Mouse (Mus musculus) erythroblast, embryonic 14.5 days (primary cell): ENCODE measurements around the gene Eif5a2. TPM values are rescaled to one million over a fixed set of nuclear protein-coding genes. Genes with fewer than 3 reads are reported as not detected.

Source experiments
- H3K27me3 ChIP-seq: 2 replicates; pipeline ENCODE4 v1.6.1; 2012; ENCODE audit warnings: inconsistent platforms; ENCODE audit not compliant: control insufficient read depth
- H3K36me3 ChIP-seq: 2 replicates; pipeline ENCODE4 v1.6.1; 2012; ENCODE audit warnings: mild to moderate bottlenecking, inconsistent platforms; ENCODE audit not compliant: control insufficient read depth
- H3K4me1 ChIP-seq: 2 replicates; pipeline ENCODE4 v1.6.1; 2012; ENCODE audit warnings: inconsistent platforms; ENCODE audit not compliant: control insufficient read depth
- H3K4me3 ChIP-seq: replicated peaks from 2 replicates; pipeline ENCODE3; 2012; ENCODE audit warnings: moderate library complexity, mild to moderate bottlenecking, inconsistent platforms
- H3K9me3 ChIP-seq: 2 replicates; pipeline ENCODE4 v1.6.1; 2012; ENCODE audit warnings: low read length, inconsistent platforms, mixed read lengths; ENCODE audit not compliant: control insufficient read depth
- GATA1 ChIP-seq: IDR thresholded peaks from 2 replicates; pipeline ENCODE4 v1.6.1; 2012; ENCODE audit warnings: low read length, inconsistent platforms, mixed read lengths
- TAL1 ChIP-seq: IDR thresholded peaks from 3 replicates; pipeline ENCODE4 v1.6.1; 2012; ENCODE audit warnings: low read length, inconsistent platforms, mixed read lengths
- polyA plus RNA-seq: library from polyadenylated mRNA; stranded (reverse); fragments of >175 nt; gene quantifications from 2 replicates; pipeline ENCODE4 v1.2.3, GENCODE M21; 2012

Gene Eif5a2
- polyA plus RNA-seq, 1 experiment: 0.05 TPM

GRCm38 (mm10) chr3:28836796-28837371 is 55.8 kb downstream of the Eif5a2 start:
- Histone ChIP-seq H3K9me3 (no peaks in the 10 kb centered on the region), H3K36me3 (no peaks in the 10 kb centered on the region), H3K4me1 (no peaks in the 10 kb centered on the region), H3K27me3 (no peaks in the 10 kb centered on the region), H3K4me3 (no peak overlapping the region)
- TF ChIP-seq GATA1: no peak

- TF ChIP-seq GATA1: no peak
- TF ChIP-seq TAL1: no peak
- Histone ChIP-seq H3K36me3 (no peaks in the 10 kb centered on the region), H3K9me3 (no peaks in the 10 kb centered on the region)
These were observed 61.0 kb downstream of the Eif5a2 start for GRCm38 (mm10) chr3:28841886-28842649.

DNA sequence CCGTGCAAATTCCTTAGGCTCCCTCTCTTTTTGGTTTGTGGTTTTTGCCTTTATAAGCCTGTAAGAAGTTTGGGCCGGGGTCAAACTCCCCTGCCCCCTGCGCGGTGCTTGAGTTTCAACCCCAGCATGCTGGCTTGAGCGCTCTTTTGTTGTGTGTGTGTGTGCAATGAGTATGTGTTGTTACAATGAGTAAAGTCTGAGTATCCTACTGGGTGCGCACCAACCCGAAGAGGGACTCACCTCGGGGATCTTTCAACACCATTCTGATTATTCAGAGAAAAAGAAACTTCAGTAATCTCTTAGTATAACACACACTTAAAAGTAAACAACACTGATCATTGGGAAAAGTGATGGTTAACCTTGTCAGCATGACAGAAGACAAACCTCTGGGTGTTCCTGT is 62.2 kb downstream of the Eif5a2 start:
- Histone ChIP-seq H3K36me3 (no peaks in the 10 kb centered on the region), H3K4me1 (no peaks in the 10 kb centered on the region), H3K4me3 (no peak overlapping the region), H3K9me3 (no peaks in the 10 kb centered on the region), H3K27me3 (no peaks in the 10 kb centered on the region)
- TF ChIP-seq TAL1 (no peak), GATA1 (no peak)

More at GRCm38 (mm10) chr3:28841886-28842649, 61.0 kb downstream of the Eif5a2 start:
- H3K4me3 ChIP-seq: no peak overlapping the region
- no peaks in the 10 kb centered on the region for H3K4me1 ChIP-seq
- no peaks in the 10 kb centered on the region for H3K27me3 ChIP-seq

GRCm38 (mm10) chr3:28847115-28847514 is 66.0 kb downstream of the Eif5a2 start:
- TF ChIP-seq TAL1 (no peak), GATA1 (no peak)
- H3K27me3 ChIP-seq: no peaks in the 10 kb centered on the region
- H3K4me1 ChIP-seq: no peaks in the 10 kb centered on the region
- H3K4me3 ChIP-seq: no peak overlapping the region
- no peaks in the 10 kb centered on the region for H3K36me3 ChIP-seq
- H3K9me3 ChIP-seq: no peaks in the 10 kb centered on the region

Other genes with a start within 250 kb of the Eif5a2 start
- gene Slc2a2, start 83.4 kb upstream of the Eif5a2 start, polyA plus RNA-seq: 0.01 TPM in 1 of 2 replicates, not detected in the other
- 2.0 and 3.1 TPM in 2 replicates for gene Rpl22l1, start 24.2 kb downstream of the Eif5a2 start, polyA plus RNA-seq
- gene Gm1527, start 111.3 kb downstream of the Eif5a2 start, polyA plus RNA-seq: not detected in 2 replicates